Mouse (Mus musculus) left cerebral cortex, adult 2 months (tissue): Measurements from ENCODE around the gene Tfap2a. TPM values are rescaled to one million over a fixed set of nuclear protein-coding genes. Genes with fewer than 3 reads are reported as not detected.

ENCODE experiments used
- DNase-seq, 2 experiments: peaks; one replicate each; pipeline ENCODE4 v3.0.0; 2021 to 2022; ENCODE audit warnings: low spot score in 2 of 2, mixed read lengths in 1 of 2; ENCODE audit errors: extremely low spot score in 1 of 2
- H3K27ac ChIP-seq: fragments of 200-600 bp; 2 replicates; pipeline ENCODE4 v1.8.1; 2022
- H3K4me3 ChIP-seq: fragments of 200-600 bp; 2 replicates; pipeline ENCODE4 v1.8.1; 2022
- CTCF ChIP-seq: fragments of 200-600 bp; IDR thresholded peaks from 2 replicates; pipeline ENCODE4 v1.8.1; 2022; ENCODE audit warnings: antibody characterized with exemption, mild to moderate bottlenecking, moderate library complexity
- intact Hi-C: fragments of 180-260 bp; cut with DNase I; formaldehyde crosslinking; loops from one replicate; pipeline ENCODE4 v1.15.1; 2025
- total RNA-seq, 2 experiments: library from RNA; stranded (reverse); gene quantifications; 2 replicates each; pipeline ENCODE4 v1.2.3; 2021

Gene Tfap2a
- total RNA-seq, 2 experiments from 2014 or later, result 0.68 to 1.0 TPM

DNA sequence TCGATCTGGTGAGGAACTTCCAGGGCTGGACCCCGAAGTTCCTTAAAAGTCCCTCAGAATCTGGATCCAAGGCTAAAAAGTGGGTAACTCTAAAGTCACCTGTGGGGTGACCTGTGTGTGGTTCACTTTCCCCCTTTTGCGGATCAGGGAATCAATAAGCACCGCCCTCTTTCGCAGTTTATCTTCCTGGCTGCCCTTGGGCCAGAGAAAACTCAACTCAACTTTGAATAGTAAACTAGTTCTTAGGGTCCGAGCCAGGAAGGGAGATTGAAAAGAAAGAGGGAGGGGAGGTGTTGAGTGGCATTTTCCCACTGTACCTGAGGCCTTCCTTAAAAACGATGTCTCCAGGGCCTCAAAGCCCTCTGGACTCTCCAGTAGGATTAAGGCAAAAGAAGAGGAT is 3.3 kb upstream of the Tfap2a start:
- DNase-seq, result no peak
- TF ChIP-seq CTCF, result no peak
- Histone ChIP-seq H3K4me3 (no peak overlapping the region), H3K27ac (no peak overlapping the region)
- intact Hi-C loops, result no loop called here

DNA sequence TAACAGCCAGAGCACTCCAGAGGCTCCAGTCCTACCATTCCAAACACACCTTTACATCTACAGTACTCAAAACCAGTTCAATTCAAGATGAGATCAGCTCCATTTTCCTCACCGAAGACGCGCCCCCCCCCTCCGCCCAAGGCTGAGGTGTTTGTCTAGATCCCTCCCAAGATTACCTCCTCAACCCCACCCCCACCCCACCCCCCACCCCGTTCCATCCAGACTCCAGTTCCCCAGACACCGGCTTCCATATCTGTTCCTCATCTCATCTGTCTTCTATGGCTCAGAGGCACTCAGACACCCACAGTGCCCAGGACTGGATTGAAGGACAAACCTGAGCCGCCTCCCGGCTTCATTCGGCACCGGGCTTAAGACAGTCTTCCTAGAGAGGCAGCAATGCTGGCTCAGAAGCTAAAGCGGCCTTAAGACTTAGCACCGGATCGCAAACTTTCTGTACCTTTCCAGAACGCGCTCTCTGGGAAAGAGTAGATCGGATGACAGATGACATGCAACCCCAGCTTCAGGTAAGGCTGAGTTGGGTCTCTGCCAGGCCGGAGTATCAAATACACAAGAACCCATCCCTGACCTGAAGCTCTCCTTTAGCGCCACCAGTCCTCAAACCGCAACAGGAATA is 2.7 kb upstream of the Tfap2a start:
- Histone ChIP-seq H3K4me3 (no peak overlapping the region), H3K27ac (no peak overlapping the region)
- DNase-seq, result no peak
- intact Hi-C loops, result no loop called here
- TF ChIP-seq CTCF, result no peak

DNA sequence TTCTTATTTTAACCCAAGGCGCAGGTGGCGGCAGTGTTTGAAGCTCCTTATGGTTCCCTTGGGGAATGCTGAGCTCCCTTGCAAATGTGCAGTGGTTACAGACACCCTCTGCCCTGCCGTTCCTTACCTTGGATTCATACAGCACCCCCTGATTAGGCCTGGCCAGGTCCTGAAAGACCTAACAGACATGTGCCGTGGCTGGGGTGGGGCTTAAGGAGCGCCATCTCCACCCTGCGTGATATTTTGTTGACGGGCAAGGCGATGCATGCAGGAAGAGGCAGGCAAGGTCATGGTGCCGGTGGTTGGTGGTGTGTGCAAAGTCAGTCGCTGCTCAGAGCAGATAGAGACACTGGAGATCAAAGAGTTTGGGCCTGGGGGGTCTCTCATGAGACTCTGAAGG is 1.7 kb upstream of the Tfap2a start:
- no peak for DNase-seq
- TF ChIP-seq CTCF, result no peak
- H3K27ac ChIP-seq, result no peak overlapping the region
- intact Hi-C loops, result no loop called here
- no peak overlapping the region for H3K4me3 ChIP-seq

DNA sequence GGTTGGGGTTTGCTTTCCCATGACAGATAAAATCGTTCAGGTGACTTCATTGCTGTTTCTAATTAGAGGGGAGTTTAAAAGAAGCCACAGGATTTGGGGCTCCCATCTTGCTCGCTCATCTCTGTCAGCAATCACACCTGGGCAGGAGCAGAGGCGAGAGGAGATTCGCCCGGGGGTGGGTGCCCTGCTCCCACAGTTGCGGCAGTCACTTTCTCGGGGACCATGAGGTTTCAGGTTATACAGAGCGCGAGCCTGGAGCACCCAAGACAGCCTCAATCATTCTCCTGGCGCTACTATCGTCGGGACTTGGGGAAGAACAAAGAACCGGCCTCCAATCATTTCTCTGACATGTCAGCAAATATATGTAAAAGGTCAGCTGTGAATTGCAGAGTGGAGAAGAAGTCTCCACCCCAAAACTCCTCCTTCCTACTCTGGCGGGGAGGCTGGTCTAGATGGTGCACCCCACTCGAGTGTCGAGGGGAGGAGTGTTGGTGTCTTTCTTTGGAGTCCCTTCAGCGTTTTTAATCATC is 1.0 kb upstream of the Tfap2a start:
- TF ChIP-seq CTCF, result no peak
- intact Hi-C loops, result no loop called here
- no peak for DNase-seq
- H3K27ac ChIP-seq, result no peak overlapping the region
- H3K4me3 ChIP-seq, result no peak overlapping the region

DNA sequence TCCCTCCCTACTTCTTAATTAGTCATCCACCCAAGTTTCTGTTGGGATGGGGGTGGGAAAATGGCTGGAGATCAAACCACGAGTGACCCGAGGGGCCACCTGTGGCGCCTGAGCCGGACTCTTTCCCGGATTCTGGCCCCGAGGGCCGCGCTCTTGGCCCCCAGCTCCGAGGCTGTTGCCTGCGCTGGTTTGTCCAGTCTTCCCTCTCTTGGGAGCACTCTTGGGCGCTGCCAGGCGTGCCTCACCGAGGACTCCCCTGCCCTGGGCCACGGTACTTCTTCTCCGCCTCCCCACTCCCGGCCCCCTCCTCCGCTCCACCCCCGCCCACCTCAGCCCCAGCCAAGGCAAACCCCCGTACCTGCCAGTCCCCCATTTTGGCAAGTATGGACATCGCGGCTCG is 415 bp downstream of the Tfap2a start:
- intact Hi-C loops, result no loop called here
- no peak for TF ChIP-seq CTCF
- Histone ChIP-seq H3K27ac (no peak overlapping the region), H3K4me3 (no peak overlapping the region)
- no peak for DNase-seq

DNA sequence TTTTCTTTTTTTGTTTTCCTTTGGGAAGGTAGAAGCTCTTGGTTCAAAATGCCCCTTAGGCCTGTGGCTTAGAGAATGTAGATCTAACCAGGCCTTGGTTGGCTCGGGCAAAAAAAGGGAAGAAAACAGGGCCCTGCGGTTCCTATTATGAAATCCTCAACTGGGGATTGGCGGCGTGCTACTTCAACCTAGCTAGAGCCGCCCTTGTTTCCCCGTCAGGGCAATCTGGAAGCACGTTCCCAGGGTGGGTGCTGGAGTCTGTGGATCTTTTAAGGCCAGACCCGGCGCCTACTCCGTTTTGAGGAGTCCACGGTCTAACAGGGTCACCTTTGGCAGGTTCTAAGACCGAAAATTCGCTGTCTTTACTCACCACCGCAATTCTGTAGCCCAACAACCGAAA is 1.1 kb downstream of the Tfap2a start:
- Histone ChIP-seq H3K27ac (no peak overlapping the region), H3K4me3 (no peak overlapping the region)
- intact Hi-C loops, result no loop called here
- DNase-seq, result no peak
- TF ChIP-seq CTCF, result no peak

DNA sequence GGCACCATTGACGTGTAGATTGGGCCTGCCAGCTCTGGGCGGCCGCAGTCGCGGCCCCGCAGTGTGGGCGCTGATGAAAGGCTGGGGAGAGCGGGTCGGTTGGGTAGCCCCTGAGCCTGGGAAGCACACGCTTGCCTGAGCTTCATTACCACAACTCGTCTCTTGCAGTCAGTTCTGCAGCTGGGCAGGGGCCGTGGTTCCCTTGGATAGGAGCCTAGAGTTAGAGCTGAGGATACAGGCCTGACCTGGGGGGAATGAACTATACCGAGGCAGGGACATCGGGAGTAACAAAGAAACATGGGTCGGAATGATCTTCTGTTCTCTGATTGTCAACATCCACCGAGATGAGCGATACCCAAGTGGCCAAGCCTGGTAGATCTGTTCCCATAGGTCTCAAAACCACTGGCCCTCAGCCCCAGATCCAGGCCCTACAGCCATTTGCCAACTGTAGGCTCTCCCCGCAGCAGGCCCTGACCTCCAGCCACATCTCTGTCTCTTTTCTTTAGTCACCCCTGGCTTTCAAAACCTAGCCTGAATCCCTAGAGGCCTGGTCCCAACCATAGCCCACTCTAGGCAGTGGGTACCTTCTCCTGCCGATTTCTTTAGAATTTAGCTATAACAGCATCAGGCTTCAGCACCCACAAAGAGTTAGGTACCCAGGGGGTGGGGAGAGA is 1.9 kb downstream of the Tfap2a start:
- H3K4me3 ChIP-seq, result no peak overlapping the region
- H3K27ac ChIP-seq, result no peak overlapping the region
- TF ChIP-seq CTCF, result no peak
- no peak for DNase-seq
- intact Hi-C loops, result no loop called here

DNA sequence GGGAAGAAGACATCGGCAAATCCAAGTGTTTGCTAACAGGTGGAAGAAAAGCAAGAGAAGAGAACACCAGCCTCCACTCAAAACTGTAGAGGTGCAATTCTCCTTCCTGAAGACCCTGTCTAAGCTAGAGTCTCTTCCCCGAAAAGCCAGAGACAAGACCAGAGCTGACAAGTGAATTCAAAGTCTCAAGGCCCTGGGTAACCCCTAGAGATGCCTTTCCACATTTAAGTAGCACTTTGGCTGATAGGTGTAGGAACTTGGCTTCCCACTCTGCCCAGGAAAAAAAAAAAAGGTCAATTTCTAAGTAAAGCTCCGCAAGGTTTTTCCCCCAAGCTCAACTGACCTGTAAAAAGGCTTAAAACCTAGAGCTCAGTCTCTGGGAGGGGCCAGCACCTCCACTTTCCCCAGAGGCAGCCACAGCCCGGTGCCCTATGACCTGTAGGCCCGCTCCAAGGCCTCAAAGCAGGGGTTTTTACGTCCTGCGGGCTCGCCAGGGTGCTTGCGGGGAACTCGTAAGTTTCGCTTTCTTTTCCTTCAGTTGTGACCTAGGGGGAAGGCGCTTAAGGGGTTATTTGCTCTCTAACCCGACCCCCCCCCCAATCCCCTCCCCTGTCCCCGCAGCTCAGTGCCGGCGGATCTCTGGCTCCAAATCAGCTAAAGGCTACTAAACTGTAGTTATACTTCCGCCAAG is 2.6 kb downstream of the Tfap2a start:
- no peak for DNase-seq
- no peak for TF ChIP-seq CTCF
- no peak overlapping the region for H3K27ac ChIP-seq
- H3K4me3 ChIP-seq, result no peak overlapping the region
- intact Hi-C loops, result no loop called here

DNA sequence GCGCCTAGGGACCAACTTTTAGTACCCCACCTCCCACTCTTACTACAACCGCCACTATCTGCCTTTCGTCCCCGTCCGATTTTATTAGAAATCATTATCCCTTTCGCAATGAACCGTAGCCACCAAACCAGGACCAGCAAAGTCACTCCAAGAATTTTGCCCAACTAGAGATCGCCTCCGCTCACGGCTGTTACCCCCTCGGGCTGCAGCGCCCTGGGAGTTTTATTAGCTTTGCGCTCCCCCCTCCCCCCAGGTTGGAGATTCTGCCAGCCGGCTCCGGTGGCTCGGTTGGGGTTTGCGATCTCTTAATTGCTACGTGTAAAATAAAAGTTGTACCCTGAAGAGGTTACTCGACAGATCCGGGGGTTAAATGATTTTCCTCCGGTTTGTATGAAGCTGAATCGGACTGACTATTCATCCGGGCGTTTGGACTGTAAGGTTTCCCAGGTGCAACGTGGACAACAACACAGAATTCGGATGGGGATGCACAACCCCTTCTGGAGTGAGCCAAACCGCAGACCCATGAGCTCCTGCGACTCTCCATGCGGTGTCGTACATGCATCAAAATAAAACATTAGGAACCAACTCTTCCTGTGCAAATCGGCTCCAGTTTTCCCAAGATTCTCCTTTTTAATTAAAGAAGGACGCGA is 3.7 kb downstream of the Tfap2a start:
- TF ChIP-seq CTCF, result no peak
- DNase-seq, result no peak
- H3K27ac ChIP-seq, result no peak overlapping the region
- no peak overlapping the region for H3K4me3 ChIP-seq
- intact Hi-C loops, result loop anchor here (5.0 kb wide), 2 partner anchors 842 to 1087 kb away; no protein-coding TSS in a partner anchor

DNA sequence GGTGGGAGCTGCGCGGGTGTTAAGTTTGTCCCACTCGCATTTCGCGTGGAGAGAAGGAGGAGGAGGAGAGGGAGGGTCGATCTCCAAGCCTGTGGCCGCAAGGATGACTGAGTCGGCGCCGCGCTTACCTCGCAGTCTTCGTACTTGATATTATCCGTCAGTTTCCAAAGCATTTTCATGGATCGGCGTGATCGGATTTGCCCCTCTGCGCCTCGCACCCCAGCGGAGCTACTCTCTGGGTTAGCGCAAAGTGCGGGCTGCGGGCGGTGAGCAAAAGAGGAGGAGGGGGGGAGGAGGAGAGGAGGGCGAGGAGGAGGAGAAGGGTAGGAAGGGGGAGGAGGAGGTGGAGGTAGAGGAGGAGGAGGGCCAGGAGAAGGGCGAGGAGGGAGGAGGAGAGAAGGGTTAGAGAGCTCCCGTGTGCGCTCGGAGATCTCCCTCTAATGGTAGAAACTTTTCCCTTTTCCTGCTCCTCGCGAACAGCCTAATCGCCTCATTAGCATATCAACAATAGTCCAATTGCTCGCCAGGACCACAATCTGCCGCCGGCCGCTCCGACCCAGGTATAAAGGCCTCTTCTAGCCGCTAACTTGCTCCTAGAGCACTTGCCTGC is 4.5 kb downstream of the Tfap2a start:
- H3K4me3 ChIP-seq, result peak overlapping the region; percentile 21; the same call in 1 of the 2 replicates
- peak; percentile 33 for TF ChIP-seq CTCF
- no peak for DNase-seq
- no peak overlapping the region for H3K27ac ChIP-seq
- intact Hi-C loops, result loop anchor here (5.0 kb wide), 2 partner anchors 841 to 1086 kb away; no protein-coding TSS in a partner anchor

DNA sequence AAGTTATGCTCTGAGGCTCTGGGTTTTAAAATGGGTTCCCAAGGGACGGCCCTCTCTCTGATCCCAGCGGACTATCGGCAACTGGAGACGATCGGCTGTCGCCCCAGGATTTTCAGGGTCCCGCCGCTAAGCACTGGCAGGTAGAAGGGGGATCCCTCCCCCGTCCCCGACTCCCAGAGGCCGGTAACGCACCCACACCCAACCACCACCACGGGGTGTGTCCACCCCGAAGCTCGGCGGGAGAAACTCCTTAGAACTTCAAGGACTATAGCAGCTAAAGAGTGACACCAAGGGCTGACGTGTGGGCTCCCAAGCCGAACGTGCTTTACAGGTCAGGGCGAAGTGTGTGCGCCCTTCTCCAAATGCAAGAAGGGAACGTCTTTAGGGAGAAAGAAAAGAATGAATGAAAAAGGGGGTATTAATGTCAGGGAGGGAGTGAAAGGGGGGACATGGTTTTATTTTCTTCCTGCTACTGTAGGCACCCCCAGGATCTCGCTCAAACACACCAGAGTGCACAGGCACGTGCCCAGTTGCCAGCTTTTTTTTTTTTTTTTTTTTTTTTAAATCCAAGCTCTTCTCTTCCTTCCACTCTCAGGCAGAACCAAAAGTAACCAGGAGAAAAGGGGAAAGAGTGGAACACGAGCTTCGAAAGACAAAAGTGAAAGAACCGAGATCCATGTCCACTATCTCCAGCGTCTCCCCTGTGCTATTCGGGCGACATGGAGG is 5.2 kb downstream of the Tfap2a start:
- TF ChIP-seq CTCF, result no peak
- no peak for DNase-seq
- Histone ChIP-seq H3K27ac (no peak overlapping the region), H3K4me3 (peak overlapping the region; percentile 21; the same call in 1 of the 2 replicates)
- intact Hi-C loops, result loop anchor here (5.0 kb wide), 2 partner anchors 841 to 1086 kb away; no protein-coding TSS in a partner anchor
